Mouse (Mus musculus) lung, postnatal 0 days (tissue): ENCODE data around the gene Vsir.

ENCODE experiments used
- CTCF ChIP-seq: IDR thresholded peaks from 2 replicates; pipeline ENCODE4 v1.5.1; 2016; ENCODE audit warnings: antibody characterized with exemption, mild to moderate bottlenecking
- EP300 ChIP-seq: IDR thresholded peaks from 2 replicates; pipeline ENCODE4 v1.6.1; 2016; ENCODE audit warnings: antibody characterized with exemption, mild to moderate bottlenecking, control low read depth

DNA sequence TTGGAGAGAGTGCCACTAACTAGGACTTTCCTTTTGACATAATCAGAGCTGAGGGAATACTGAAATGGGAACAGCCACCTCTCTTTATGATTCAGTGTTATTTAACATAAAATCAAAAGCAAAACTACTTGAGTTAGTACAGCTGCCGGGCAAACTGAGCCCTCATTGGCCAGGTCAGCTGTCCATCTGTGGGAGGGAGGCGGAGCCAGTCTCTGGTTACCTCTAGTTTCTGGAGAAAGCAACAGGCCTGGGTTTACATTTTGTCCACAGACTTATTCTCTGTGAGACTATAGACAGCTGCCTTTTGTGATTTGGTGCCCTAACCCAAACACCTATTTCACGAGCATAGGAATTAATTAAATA lies 4.1 kb downstream of the Vsir start:
- TF ChIP-seq CTCF (no peak), EP300 (0 out of 2 replicates have a peak, but pooled peaks have one; percentile 14)
